Mouse (Mus musculus) intestine, embryonic 14.5 days (tissue): ENCODE results near the gene Nudcd3. TPM values are rescaled to one million over a fixed set of nuclear protein-coding genes. Genes with fewer than 3 reads are reported as not detected.

Source experiments
- ATAC-seq: fragments of 200-750 bp; cut with Nextera tagmentation; replicated peaks from 2 replicates; pipeline ENCODE4 v1.8.0; 2017; ENCODE audit warnings: low read depth, moderate number of reproducible peaks, moderate TSS enrichment, moderate library complexity; ENCODE audit not compliant: low FRiP score, low TSS enrichment
- DNase-seq: peaks from one replicate; pipeline ENCODE4 v3.0.0-alpha.2; 2018; ENCODE audit warnings: low spot score
- H3K27ac ChIP-seq: fragments of 300-500 bp; sonication (generic); 2 replicates; pipeline ENCODE4 v1.5.1; 2014; ENCODE audit warnings: low read depth, mild to moderate bottlenecking, control low read depth
- H3K27me3 ChIP-seq: fragments of 300-500 bp; sonication (generic); replicated peaks from 2 replicates; pipeline ENCODE4 v1.6.1; 2014; ENCODE audit warnings: low read length, control low read depth; ENCODE audit not compliant: control insufficient read depth, insufficient read depth
- H3K36me3 ChIP-seq: fragments of 300-500 bp; sonication (generic); 2 replicates; pipeline ENCODE4 v1.6.1; 2014; ENCODE audit warnings: low read length, control low read depth; ENCODE audit not compliant: control insufficient read depth, insufficient read depth
- H3K4me1 ChIP-seq: fragments of 300-500 bp; sonication (generic); replicated peaks from 2 replicates; pipeline ENCODE4 v1.6.1; 2014; ENCODE audit warnings: low read length, control low read depth, mixed read lengths; ENCODE audit not compliant: control insufficient read depth, insufficient read depth
- H3K4me2 ChIP-seq: fragments of 300-500 bp; sonication (generic); 2 replicates; pipeline ENCODE4 v1.6.1; 2014; ENCODE audit warnings: low read length
- H3K4me3 ChIP-seq: fragments of 300-500 bp; sonication (generic); 2 replicates; pipeline ENCODE4 v1.5.1; 2014; ENCODE audit warnings: low read depth, low read length, control low read depth, mixed read lengths
- H3K9ac ChIP-seq: fragments of 300-500 bp; sonication (generic); 2 replicates; pipeline ENCODE4 v1.6.1; 2014; ENCODE audit warnings: mild to moderate bottlenecking, low read length
- H3K9me3 ChIP-seq: fragments of 300-500 bp; sonication (generic); 2 replicates; pipeline ENCODE4 v1.6.1; 2016; ENCODE audit warnings: low read length, control low read depth; ENCODE audit not compliant: control insufficient read depth
- WGBS: fragments of 180-500 bp; shearing (Covaris S2); extraction: QIAGEN DNeasy Blood & Tissue Kit; methylation state at CpG from one replicate; pipeline ENCODE4 v1.1.7; 2014; 5-methylcytosine and 5-hydroxymethylcytosine counted together
- polyA plus RNA-seq: library from polyadenylated mRNA; unstranded; fragments of >200 nt; fragmentation: Nextera tagmentation; extraction: Ambion mirVana; gene quantifications from 2 replicates; pipeline ENCODE4 v1.2.1, GENCODE M21; 2014

Gene Nudcd3
- polyA plus RNA-seq, 1 experiment from 2014 or later, result 37.8 TPM

DNA sequence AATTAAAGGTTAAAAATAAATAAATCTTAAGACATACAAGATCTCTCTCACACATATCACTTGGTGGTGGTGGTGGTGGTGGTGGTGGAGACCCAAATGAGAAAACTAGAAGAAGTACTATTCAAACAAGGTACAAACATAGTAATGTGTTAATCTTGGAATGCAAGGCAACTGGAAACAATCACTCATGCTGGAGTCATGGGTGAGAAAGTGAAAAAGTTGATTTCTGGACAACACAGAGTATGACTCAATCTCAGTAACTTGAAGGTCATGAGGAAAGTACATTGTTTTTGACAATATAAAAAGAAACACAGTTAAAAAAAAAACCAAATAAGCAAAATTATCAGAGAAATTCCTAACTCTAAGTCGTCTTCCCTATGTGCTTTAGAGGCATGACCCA lies 69.6 kb downstream of the Nudcd3 start:
- Histone ChIP-seq H3K4me1 (no peaks in the 10 kb centered on the region), H3K4me3 (no peak overlapping the region), H3K4me2 (no peak overlapping the region), H3K27ac (no peak overlapping the region), H3K27me3 (no peaks in the 10 kb centered on the region), H3K9me3 (no peaks in the 10 kb centered on the region), H3K36me3 (no peaks in the 10 kb centered on the region), H3K9ac (no peak overlapping the region)
- DNase-seq, result no peak
- no peak for ATAC-seq
- WGBS, result 85% methylated on average over 1 of the region's 1 CpGs

DNA sequence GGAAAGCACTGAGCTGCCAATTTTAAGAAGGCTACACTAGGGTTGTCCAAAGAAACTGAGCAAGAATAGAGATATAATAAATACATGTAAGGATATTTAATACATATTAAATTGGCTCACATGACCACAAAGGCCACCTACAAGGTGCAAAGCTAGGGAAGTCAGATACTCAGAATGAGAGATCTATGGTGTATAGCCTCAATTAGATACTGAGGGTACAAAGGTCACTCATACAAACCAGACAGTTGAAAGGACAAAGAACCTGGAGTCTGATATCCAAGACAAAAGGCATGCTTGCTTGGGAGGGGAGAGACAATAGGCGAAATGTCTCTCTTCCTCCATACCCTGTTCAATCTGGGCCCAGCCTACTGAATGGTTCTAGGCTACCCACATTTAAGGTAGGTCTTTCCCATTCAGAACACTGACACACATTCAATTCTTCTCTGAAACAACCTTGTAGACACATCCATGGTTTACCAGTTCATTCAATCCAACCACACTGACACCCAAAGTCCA lies 76.6 kb downstream of the Nudcd3 start:
- Histone ChIP-seq H3K4me1 (no peaks in the 10 kb centered on the region), H3K27ac (no peak overlapping the region), H3K27me3 (no peaks in the 10 kb centered on the region), H3K9ac (no peak overlapping the region), H3K4me3 (no peak overlapping the region), H3K9me3 (no peaks in the 10 kb centered on the region), H3K4me2 (no peak overlapping the region), H3K36me3 (peaks cover 37% of the 10 kb centered on the region)
- ATAC-seq (no peak), DNase-seq (no peak)
- 95% methylated on average over 1 of the region's 1 CpGs for WGBS

DNA sequence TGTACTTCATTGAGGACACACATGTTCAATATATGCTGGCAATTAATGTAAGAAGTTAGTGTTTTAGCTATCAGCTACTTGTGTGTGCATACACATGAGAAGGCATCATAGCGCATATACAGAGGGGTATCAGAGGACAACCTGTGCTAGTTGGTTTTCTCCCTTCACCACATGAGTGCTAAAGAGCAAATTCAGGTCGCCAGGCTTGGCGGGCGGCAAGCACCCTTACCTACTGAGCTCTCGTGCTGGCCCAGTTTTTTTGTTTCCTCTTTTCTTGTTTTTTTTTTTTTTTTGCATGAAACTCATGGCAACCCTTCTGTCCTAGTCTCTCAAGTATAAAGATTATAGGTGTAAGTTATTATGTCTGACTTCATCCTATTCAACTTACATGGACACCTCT lies 77.6 kb downstream of the Nudcd3 start:
- ATAC-seq (no peak), DNase-seq (no peak)
- no peak overlapping the region for H3K9ac ChIP-seq
- no peaks in the 10 kb centered on the region for H3K27me3 ChIP-seq
- H3K4me2 ChIP-seq, result no peak overlapping the region
- WGBS, result 93% methylated on average over 5 of the region's 5 CpGs
- H3K36me3 ChIP-seq, result peaks cover 43% of the 10 kb centered on the region
- H3K9me3 ChIP-seq, result no peaks in the 10 kb centered on the region
- H3K4me3 ChIP-seq, result no peak overlapping the region
- H3K27ac ChIP-seq, result no peak overlapping the region
- no peaks in the 10 kb centered on the region for H3K4me1 ChIP-seq

DNA sequence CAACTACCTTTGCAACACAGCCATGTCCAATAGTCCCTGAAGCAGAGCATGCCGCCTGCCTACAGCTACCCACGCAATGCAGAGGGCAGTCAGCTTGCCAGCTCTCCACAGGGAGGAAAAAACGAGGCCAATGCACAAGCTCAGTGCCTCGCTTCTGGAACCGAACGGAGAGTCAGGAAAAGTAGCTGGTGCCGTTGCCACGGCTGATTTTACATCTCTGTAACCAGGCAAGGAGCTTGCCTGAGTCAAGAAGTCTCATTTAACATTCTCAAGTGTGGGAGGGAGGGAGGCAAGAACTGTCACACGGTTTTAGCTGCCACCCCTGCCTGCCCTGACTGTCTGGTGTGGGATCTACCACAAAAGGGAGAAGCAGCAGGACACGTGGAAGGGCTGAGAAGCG lies 79.6 kb downstream of the Nudcd3 start:
- WGBS, result 83% methylated on average over 11 of the region's 11 CpGs
- ATAC-seq (no peak), DNase-seq (no peak)

DNA sequence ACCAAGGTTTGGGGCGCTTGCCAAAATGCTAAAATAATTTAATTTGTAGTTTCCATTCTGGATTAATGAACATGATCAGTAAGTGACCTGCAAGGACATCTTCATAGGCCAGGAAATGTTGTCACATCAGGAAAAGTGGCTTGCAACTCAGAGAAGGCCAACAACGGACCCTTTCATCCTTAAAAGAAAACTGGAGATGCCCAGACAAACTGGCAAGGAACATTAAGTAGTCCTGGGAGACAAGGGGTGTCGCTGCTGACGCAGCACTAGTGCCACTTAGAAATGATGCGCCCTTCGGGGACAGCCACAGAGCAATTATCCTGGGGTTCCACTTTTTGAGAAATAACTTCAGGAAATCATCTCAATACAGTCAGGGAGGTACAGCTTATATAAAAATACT lies 80.2 kb downstream of the Nudcd3 start:
- Histone ChIP-seq H3K4me1 (no peaks in the 10 kb centered on the region), H3K4me3 (no peak overlapping the region), H3K27ac (no peak overlapping the region), H3K9me3 (no peaks in the 10 kb centered on the region), H3K9ac (no peak overlapping the region), H3K4me2 (no peak overlapping the region), H3K27me3 (no peaks in the 10 kb centered on the region), H3K36me3 (peaks cover 46% of the 10 kb centered on the region)
- ATAC-seq (no peak), DNase-seq (no peak)
- 92% methylated on average over 6 of the region's 6 CpGs for WGBS

More for the DNA sequence above, 79.6 kb downstream of the Nudcd3 start:
- H3K27ac ChIP-seq, result no peak overlapping the region
- no peak overlapping the region for H3K4me3 ChIP-seq
- peaks cover 50% of the 10 kb centered on the region for H3K36me3 ChIP-seq
- no peaks in the 10 kb centered on the region for H3K4me1 ChIP-seq
- no peaks in the 10 kb centered on the region for H3K27me3 ChIP-seq
- H3K4me2 ChIP-seq, result no peak overlapping the region
- no peak overlapping the region for H3K9ac ChIP-seq
- no peaks in the 10 kb centered on the region for H3K9me3 ChIP-seq

DNA sequence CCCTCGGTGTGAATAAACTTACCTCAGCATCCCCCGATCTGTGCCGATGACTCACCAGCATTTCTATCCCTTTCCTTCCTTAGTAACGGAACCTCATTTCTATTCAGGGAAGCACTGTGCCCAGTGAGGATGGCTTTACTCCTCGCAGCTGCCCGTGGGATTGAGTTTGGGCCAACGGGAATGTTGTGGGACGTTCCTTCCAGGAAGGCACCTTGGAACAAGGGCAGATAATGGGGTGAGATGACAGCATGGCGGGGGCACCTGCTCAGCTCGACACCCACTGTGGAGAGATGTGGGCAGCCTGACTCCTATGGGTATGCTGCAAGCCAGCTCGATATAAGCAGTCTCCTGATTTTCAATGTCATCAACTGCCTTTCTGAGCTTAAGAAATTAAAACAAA lies 80.9 kb downstream of the Nudcd3 start:
- Histone ChIP-seq H3K4me2 (no peak overlapping the region), H3K4me3 (no peak overlapping the region), H3K4me1 (no peaks in the 10 kb centered on the region), H3K9me3 (no peaks in the 10 kb centered on the region), H3K9ac (no peak overlapping the region), H3K27me3 (no peaks in the 10 kb centered on the region), H3K36me3 (peaks cover 41% of the 10 kb centered on the region), H3K27ac (no peak overlapping the region)
- DNase-seq, result no peak
- ATAC-seq, result no peak
- 94% methylated on average over 11 of the region's 11 CpGs for WGBS

DNA sequence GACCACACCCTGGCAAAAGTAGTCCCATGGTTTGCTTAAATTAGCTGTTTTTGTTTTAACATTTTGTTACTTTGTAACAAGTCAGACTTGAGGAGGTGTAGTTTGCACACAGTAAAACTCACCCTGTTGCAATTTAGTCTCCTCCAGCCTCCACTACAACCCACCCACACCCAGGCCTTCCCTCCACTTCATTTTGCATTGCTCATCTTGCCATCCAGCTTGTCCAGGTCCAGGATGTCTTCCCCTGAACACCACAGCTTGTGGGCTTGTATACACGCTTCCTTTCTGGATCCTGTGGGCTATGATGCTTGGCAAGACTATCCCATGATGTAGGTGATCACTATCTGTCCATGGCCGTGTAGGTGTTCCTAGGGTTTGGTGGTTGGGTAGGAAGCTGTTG lies 82.3 kb downstream of the Nudcd3 start:
- no peaks in the 10 kb centered on the region for H3K9me3 ChIP-seq
- peaks cover 51% of the 10 kb centered on the region for H3K36me3 ChIP-seq
- H3K4me2 ChIP-seq, result no peak overlapping the region
- no peak overlapping the region for H3K4me3 ChIP-seq
- H3K27ac ChIP-seq, result no peak overlapping the region
- H3K9ac ChIP-seq, result no peak overlapping the region
- no peaks in the 10 kb centered on the region for H3K4me1 ChIP-seq
- H3K27me3 ChIP-seq, result no peaks in the 10 kb centered on the region
- DNase-seq (no peak), ATAC-seq (no peak)
- WGBS, result 96% methylated on average over 2 of the region's 2 CpGs

DNA sequence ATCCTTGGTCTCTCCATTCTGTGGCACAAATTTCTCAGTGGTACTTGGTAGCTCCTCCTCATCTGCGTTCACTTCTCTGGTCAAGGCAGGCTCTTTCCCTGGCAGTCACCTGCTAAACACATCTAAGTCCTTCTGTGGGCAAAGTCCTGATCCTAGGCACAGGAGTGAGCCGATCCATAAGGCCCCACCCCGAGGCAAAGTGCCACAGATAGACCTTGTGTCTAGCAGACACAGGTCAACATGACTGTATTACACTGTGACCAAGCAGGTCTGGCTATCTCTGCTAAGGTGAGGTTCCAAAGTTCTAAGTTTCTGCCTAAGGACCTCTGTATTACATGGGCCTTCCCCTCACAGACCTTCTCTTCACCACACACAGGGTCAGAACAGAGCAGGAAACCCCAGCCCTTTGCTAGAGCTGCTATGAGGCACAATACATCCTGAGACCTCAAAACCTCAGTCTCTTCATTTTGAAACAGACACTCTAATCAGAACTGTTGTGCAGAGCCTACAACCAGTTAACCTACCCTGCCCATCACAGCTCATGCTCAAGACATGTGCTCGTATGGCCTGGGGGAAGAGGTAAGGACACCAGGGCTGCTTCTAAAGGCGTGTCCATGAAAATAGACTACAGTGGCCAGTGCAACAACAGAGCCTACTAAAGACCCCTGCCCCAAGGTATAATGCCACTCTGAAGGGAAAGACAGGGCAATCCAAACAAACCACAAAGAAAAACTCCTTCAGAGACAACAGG lies 88.3 kb downstream of the Nudcd3 start:
- no peaks in the 10 kb centered on the region for H3K9me3 ChIP-seq
- H3K4me3 ChIP-seq, result no peak overlapping the region
- 95% methylated on average over 5 of the region's 5 CpGs for WGBS
- no peaks in the 10 kb centered on the region for H3K4me1 ChIP-seq
- DNase-seq (no peak), ATAC-seq (no peak)
- H3K36me3 ChIP-seq, result peaks cover 67% of the 10 kb centered on the region
- H3K27ac ChIP-seq, result no peak overlapping the region
- no peaks in the 10 kb centered on the region for H3K27me3 ChIP-seq
- H3K4me2 ChIP-seq, result no peak overlapping the region
- no peak overlapping the region for H3K9ac ChIP-seq

DNA sequence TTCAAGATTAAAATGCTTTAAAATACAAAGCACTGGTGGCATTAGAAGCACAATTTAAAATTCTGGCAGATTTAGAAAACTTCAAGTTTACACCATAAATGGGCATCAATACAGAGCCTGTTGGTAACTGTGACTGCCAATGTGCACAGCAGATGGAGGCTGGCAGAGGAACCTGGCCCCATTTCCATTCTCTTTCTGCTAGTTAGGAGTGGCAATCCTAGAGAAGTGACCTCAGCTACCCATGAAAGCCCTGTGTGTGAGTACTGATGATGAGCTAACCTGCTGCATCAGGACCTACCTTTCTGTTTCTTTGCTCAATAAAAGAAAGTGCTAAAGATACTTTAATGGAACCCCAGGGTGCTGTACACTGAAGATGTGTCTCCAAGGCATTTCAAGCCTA lies 90.2 kb downstream of the Nudcd3 start:
- H3K27ac ChIP-seq, result no peak overlapping the region
- no peaks in the 10 kb centered on the region for H3K4me1 ChIP-seq
- H3K36me3 ChIP-seq, result peaks cover 79% of the 10 kb centered on the region
- H3K27me3 ChIP-seq, result no peaks in the 10 kb centered on the region
- H3K9ac ChIP-seq, result no peak overlapping the region
- no peak overlapping the region for H3K4me2 ChIP-seq
- no peaks in the 10 kb centered on the region for H3K9me3 ChIP-seq
- ATAC-seq (no peak), DNase-seq (no peak)
- no peak overlapping the region for H3K4me3 ChIP-seq
